Mouse (Mus musculus) heart, adult 2 months (tissue): Measurements from ENCODE around the gene Mr1. TPM values are rescaled to one million over a fixed set of nuclear protein-coding genes. Genes with fewer than 3 reads are reported as not detected.

Source experiments
- DNase-seq, 2 experiments: peaks; one replicate each; pipeline ENCODE4 v3.0.0; 2021
- H3K27ac ChIP-seq: fragments of 200-600 bp; 2 replicates; pipeline ENCODE4 v1.8.1; 2022
- H3K27me3 ChIP-seq: fragments of 200-500 bp; 2 replicates; pipeline ENCODE4 v1.6.1; 2012; ENCODE audit warnings: mild to moderate bottlenecking, low read length, inconsistent platforms, mixed read lengths; ENCODE audit not compliant: control insufficient read depth, insufficient read depth
- H3K36me3 ChIP-seq: fragments of 200-500 bp; 2 replicates; pipeline ENCODE4 v1.6.1; 2012; ENCODE audit warnings: low read length, inconsistent platforms; ENCODE audit not compliant: control insufficient read depth, insufficient read depth
- H3K4me1 ChIP-seq: fragments of 200-500 bp; 2 replicates; pipeline ENCODE4 v1.6.1; 2011; ENCODE audit warnings: low read length; ENCODE audit not compliant: control insufficient read depth, insufficient read depth
- H3K4me3 ChIP-seq: fragments of 200-600 bp; 2 replicates; pipeline ENCODE4 v1.8.1; 2022
- H3K79me2 ChIP-seq: fragments of 200-500 bp; replicated peaks from 2 replicates; pipeline ENCODE4 v1.6.1; 2012; ENCODE audit warnings: mild to moderate bottlenecking, inconsistent platforms, low read length, moderate library complexity, mixed read lengths; ENCODE audit not compliant: control insufficient read depth, insufficient read depth
- H3K9ac ChIP-seq: fragments of 200-500 bp; 2 replicates; pipeline ENCODE4 v1.6.1; 2012; ENCODE audit warnings: low read depth, mild to moderate bottlenecking, control low read depth, inconsistent platforms, low read length, mixed read lengths
- CTCF ChIP-seq: fragments of 200-600 bp; IDR thresholded peaks from 2 replicates; pipeline ENCODE4 v1.8.1; 2022; ENCODE audit warnings: antibody characterized with exemption, mild to moderate bottlenecking, moderate library complexity
- EP300 ChIP-seq: fragments of 200-500 bp; IDR thresholded peaks from 2 replicates; pipeline ENCODE4 v1.6.1; 2011; ENCODE audit warnings: low read depth, low read length, control low read depth; ENCODE audit not compliant: insufficient read depth
- POLR2A ChIP-seq: fragments of 200-500 bp; IDR thresholded peaks from 2 replicates; pipeline ENCODE4 v1.6.1; 2011; ENCODE audit warnings: mild to moderate bottlenecking, low read depth, low read length, control low read depth; ENCODE audit not compliant: insufficient read depth
- WGBS: fragments of 180-500 bp; shearing (Covaris S2); methylation state at CpG from one replicate; pipeline ENCODE4 v1.1.7; 2018; 5-methylcytosine and 5-hydroxymethylcytosine counted together
- intact Hi-C: fragments of 180-260 bp; cut with DNase I; formaldehyde crosslinking; loops from one replicate; pipeline ENCODE4 v1.15.1; 2025
- polyA plus RNA-seq: library from polyadenylated mRNA; depleted of rRNA; stranded (reverse); fragments of >200 nt; gene quantifications from 2 replicates; pipeline ENCODE4 v1.2.3, GENCODE M21; 2012
- total RNA-seq, 2 experiments: library from RNA; stranded (reverse); gene quantifications; 2 replicates each; pipeline ENCODE4 v1.2.3; 2021

Gene Mr1
- total and polyA plus RNA-seq, 3 experiments = 6.1 to 6.7 (median 6.5) TPM

GRCm38 (mm10) chr1:155090736-155091135 lies 55.9 kb downstream of the Mr1 start:
- Histone ChIP-seq H3K36me3 (peaks cover 5% of the 10 kb centered on the region), H3K27me3 (no peaks in the 10 kb centered on the region), H3K27ac (no peak overlapping the region; the same call in 1 of the 2 replicates), H3K4me1 (peaks cover 26% of the 10 kb centered on the region), H3K79me2 (no peaks in the 10 kb centered on the region), H3K9ac (no peak overlapping the region), H3K4me3 (no peak overlapping the region)
- intact Hi-C loops = no loop called here
- TF ChIP-seq CTCF = no peak
- no peak for TF ChIP-seq EP300
- no peak for TF ChIP-seq POLR2A
- 88% methylated on average over 1 of the region's 1 CpGs for WGBS
- no peak for DNase-seq

GRCm38 (mm10) chr1:155090327-155090726 lies 56.3 kb downstream of the Mr1 start:
- no peak overlapping the region for H3K4me3 ChIP-seq
- H3K79me2 ChIP-seq = no peaks in the 10 kb centered on the region
- peaks cover 26% of the 10 kb centered on the region for H3K4me1 ChIP-seq
- no peak for DNase-seq
- TF ChIP-seq POLR2A (no peak), EP300 (no peak), CTCF (no peak)
- H3K27me3 ChIP-seq = no peaks in the 10 kb centered on the region
- 94% methylated on average over 7 of the region's 7 CpGs for WGBS
- no peak overlapping the region for H3K27ac ChIP-seq
- intact Hi-C loops = no loop called here
- H3K9ac ChIP-seq = no peak overlapping the region
- H3K36me3 ChIP-seq = peaks cover 5% of the 10 kb centered on the region; the same call in 1 of the 2 replicates

GRCm38 (mm10) chr1:155088847-155089603 lies 57.6 kb downstream of the Mr1 start:
- no peak for DNase-seq
- WGBS = 48% methylated on average over 16 of the region's 16 CpGs
- Histone ChIP-seq H3K27ac (no peak overlapping the region), H3K4me1 (peaks cover 33% of the 10 kb centered on the region), H3K9ac (no peak overlapping the region), H3K27me3 (no peaks in the 10 kb centered on the region), H3K36me3 (peaks cover 8% of the 10 kb centered on the region; the same call in 1 of the 2 replicates), H3K4me3 (no peak overlapping the region), H3K79me2 (no peaks in the 10 kb centered on the region)
- TF ChIP-seq CTCF = no peak
- intact Hi-C loops = no loop called here

- intact Hi-C loops = no loop called here
- WGBS = 89% methylated on average over 4 of the region's 4 CpGs
- Histone ChIP-seq H3K9ac (no peak overlapping the region), H3K4me1 (peaks cover 27% of the 10 kb centered on the region), H3K4me3 (no peak overlapping the region), H3K27me3 (no peaks in the 10 kb centered on the region), H3K27ac (no peak overlapping the region), H3K36me3 (peaks cover 4% of the 10 kb centered on the region; the same call in 1 of the 2 replicates), H3K79me2 (no peaks in the 10 kb centered on the region)
- no peak for TF ChIP-seq CTCF
- TF ChIP-seq POLR2A = no peak
- TF ChIP-seq EP300 = no peak
- no peak for DNase-seq
Measured at GRCm38 (mm10) chr1:155088046-155088445, 58.6 kb downstream of the Mr1 start.

GRCm38 (mm10) chr1:155086893-155087292 lies 59.7 kb downstream of the Mr1 start:
- intact Hi-C loops = no loop called here
- Histone ChIP-seq H3K27ac (peak overlapping the region; percentile 61), H3K36me3 (peaks cover 3% of the 10 kb centered on the region; the same call in 1 of the 2 replicates), H3K4me1 (peaks cover 24% of the 10 kb centered on the region), H3K9ac (no peak overlapping the region), H3K27me3 (no peaks in the 10 kb centered on the region), H3K4me3 (no peak overlapping the region), H3K79me2 (no peaks in the 10 kb centered on the region)
- 30% methylated on average over 4 of the region's 4 CpGs for whole genome bisulfite sequencing
- TF ChIP-seq EP300 = no peak
- TF ChIP-seq POLR2A = no peak
- no peak for TF ChIP-seq CTCF
- DNase-seq = no peak

- Histone ChIP-seq H3K4me3 (no peak overlapping the region), H3K9ac (no peak overlapping the region), H3K27me3 (no peaks in the 10 kb centered on the region), H3K79me2 (no peaks in the 10 kb centered on the region), H3K27ac (peak overlapping the region; percentile 61), H3K36me3 (peaks cover 3% of the 10 kb centered on the region; the same call in 1 of the 2 replicates), H3K4me1 (peaks cover 24% of the 10 kb centered on the region)
- no peak for DNase-seq
- 33% methylated on average over 7 of the region's 7 CpGs for WGBS
- intact Hi-C loops = no loop called here
- TF ChIP-seq CTCF = no peak
- no peak for TF ChIP-seq POLR2A
- TF ChIP-seq EP300 = no peak
Measured at GRCm38 (mm10) chr1:155086416-155086815, 60.2 kb downstream of the Mr1 start.
